Mouse (Mus musculus) G1E (cell line): ENCODE measurements around the gene Fblim1.

ENCODE experiments used
- CTCF ChIP-seq: IDR thresholded peaks from 2 replicates; pipeline ENCODE4 v1.5.1; 2012; ENCODE audit warnings: low read depth, low read length, inconsistent platforms, mixed read lengths
- GATA1 ChIP-seq: IDR thresholded peaks from 2 replicates; pipeline ENCODE4 v1.6.1; 2012; ENCODE audit warnings: borderline replicate concordance, low read length, inconsistent platforms, mixed read lengths
- POLR2AphosphoS5 ChIP-seq: IDR thresholded peaks from 2 replicates; pipeline ENCODE4 v1.6.1; 2012; ENCODE audit warnings: low read depth, low read length, inconsistent platforms; ENCODE audit not compliant: insufficient replicate concordance

DNA sequence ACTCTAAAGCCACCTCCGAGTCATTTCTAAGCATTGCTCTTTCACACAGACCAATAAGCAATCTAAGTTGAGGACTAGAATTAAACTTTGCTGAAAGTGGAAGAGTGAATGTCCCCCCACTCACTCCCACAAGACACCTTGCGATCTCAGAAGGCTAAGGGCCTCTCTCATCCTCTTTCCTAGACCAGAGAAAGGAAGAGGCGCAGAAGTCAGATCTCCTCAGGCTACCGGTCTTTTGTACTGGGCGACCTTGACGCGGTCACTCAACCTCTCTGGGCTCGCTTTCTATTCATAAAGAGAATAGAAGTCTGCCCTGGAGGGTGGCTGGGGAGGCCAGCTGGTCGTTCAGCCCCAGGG is 7.0 kb downstream of the Fblim1 start:
- TF ChIP-seq CTCF = no peak
- no peak for TF ChIP-seq POLR2AphosphoS5
- no peak for TF ChIP-seq GATA1
